In genomic region chr10:86374061-86374460, GRCm38 (mm10) we compare ENCODE assay signal across 20 mouse cellular contexts.
"Had no signal": no experiment of that assay in that cellular context is flagged by ENCODE, and none has a peak within 500 bp of the region (broad histone marks: within the 10 kb centered on the region; RNA-seq: fewer than 3 reads in every experiment).

No protein-coding gene starts in this region.

- ATAC-seq: liver, postnatal 0 days; lung, postnatal 0 days; midbrain, embryonic 16.5 days had no signal

- H3K9ac ChIP-seq: liver, embryonic 15.5 days; liver, postnatal 0 days; lung, embryonic 15.5 days; midbrain, embryonic 12.5 days; neural tube, embryonic 12.5 days; stomach, embryonic 15.5 days had no signal

- H3K4me3 ChIP-seq: liver, embryonic 15.5 days; lung, embryonic 15.5 days; megakaryocyte, embryonic 14.5 days; midbrain, embryonic 12.5 days; neural tube, embryonic 12.5 days; stomach, embryonic 15.5 days had no signal

- H3K36me3 ChIP-seq: liver, embryonic 15.5 days; lung, embryonic 15.5 days; midbrain, embryonic 12.5 days; neural tube, embryonic 12.5 days; stomach, embryonic 15.5 days had no signal

- H3K9me3 ChIP-seq: liver, embryonic 15.5 days; lung, embryonic 15.5 days; megakaryocyte, embryonic 14.5 days; midbrain, embryonic 12.5 days; neural tube, embryonic 12.5 days; stomach, embryonic 15.5 days had no signal

- H3K4me2 ChIP-seq: liver, embryonic 15.5 days; lung, embryonic 15.5 days; midbrain, embryonic 12.5 days; neural tube, embryonic 12.5 days; stomach, embryonic 15.5 days had no signal

- DNase-seq: liver, postnatal 0 days; lung, adult 2 months; lung, postnatal 14 days; lung, postnatal 36 days; midbrain, embryonic 14.5 days; retina, postnatal 1 day; right cerebral cortex, postnatal 14 days; thymus, adult 2 months; thymus, postnatal 25 days; thymus, postnatal 4 days had no signal

- H3K27me3 ChIP-seq: liver, embryonic 15.5 days; lung, embryonic 15.5 days; midbrain, embryonic 12.5 days; neural tube, embryonic 12.5 days; stomach, embryonic 15.5 days had no signal

- H3K4me1 ChIP-seq: midbrain, embryonic 12.5 days; neural tube, embryonic 12.5 days had no signal

- H3K27ac ChIP-seq: liver, embryonic 15.5 days; lung, embryonic 15.5 days; macrophage; midbrain, embryonic 12.5 days; neural tube, embryonic 12.5 days; stomach, embryonic 15.5 days; stomach, postnatal 0 days had no signal
